Comparison of ENCODE assay signal across 17 mouse cellular contexts in genomic region chr5:129940281-129940680, GRCm38 (mm10). TPM values are rescaled to one million over a fixed set of nuclear protein-coding genes. Genes with fewer than 3 reads are reported as not detected.
DNase-seq lines count a peak whose midpoint lies in the region; ATAC-seq and TF ChIP-seq lines count a peak whose summit lies in the region.
"Had no signal": no experiment of that assay in that cellular context is flagged by ENCODE, and none has a peak within 500 bp of the region (broad histone marks: within the 10 kb centered on the region; RNA-seq: fewer than 3 reads in every experiment).

No protein-coding gene starts in this region.

- no peak for TF ChIP-seq POLR2A in myocyte (IDR thresholded peaks at IDR 0.05; ENCODE audit: insufficient read length, low read depth)

- intact Hi-C loops in left cerebral cortex, adult 2 months (cut with DNase I), result loop anchor here (5.0 kb wide), 1 partner anchor 33 kb away; the partner anchor contains the start of gene Nupr1l

- H3K79me2 ChIP-seq in myocyte (ENCODE audit: control insufficient read depth, insufficient read depth), result peaks cover 28% of the 10 kb centered on the region

- 54% methylated on average over 2 of the region's 2 CpGs for WGBS in embryonic facial prominence, embryonic 14.5 days
- 78% methylated on average over 2 of the region's 2 CpGs for WGBS in embryonic facial prominence, embryonic 10.5 days
- WGBS in lung, embryonic 16.5 days, result 45% methylated on average over 2 of the region's 2 CpGs

- H3K4me1 ChIP-seq in embryonic facial prominence, embryonic 14.5 days (ENCODE audit: control insufficient read depth, insufficient read depth, low read length), result peaks cover 6% of the 10 kb centered on the region; the same call in 1 of the 2 replicates
- H3K4me1 ChIP-seq in embryonic facial prominence, embryonic 10.5 days, result peaks cover 15% of the 10 kb centered on the region
- peaks cover 9% of the 10 kb centered on the region for H3K4me1 ChIP-seq in lung, embryonic 16.5 days (replicated peaks; ENCODE audit: control insufficient read depth, insufficient read depth, low read length)

- no peaks in the 10 kb centered on the region for H3K36me3 ChIP-seq in embryonic facial prominence, embryonic 14.5 days (ENCODE audit: control insufficient read depth, insufficient read depth, low read length)
- H3K36me3 ChIP-seq in embryonic facial prominence, embryonic 10.5 days (replicated peaks), result peaks cover 11% of the 10 kb centered on the region
- H3K36me3 ChIP-seq in lung, embryonic 16.5 days (ENCODE audit: control insufficient read depth, insufficient read depth, low read length), result peaks cover 3% of the 10 kb centered on the region; the same call in 1 of the 2 replicates
- H3K36me3 ChIP-seq in myocyte (ENCODE audit: control insufficient read depth, insufficient read depth), result no peaks in the 10 kb centered on the region

- H3K27me3 ChIP-seq in embryonic facial prominence, embryonic 14.5 days (replicated peaks; ENCODE audit: control insufficient read depth, insufficient read depth, low read length), result no peaks in the 10 kb centered on the region
- no peaks in the 10 kb centered on the region for H3K27me3 ChIP-seq in embryonic facial prominence, embryonic 10.5 days (replicated peaks; ENCODE audit: low read depth, poor library complexity, severe bottlenecking)
- H3K27me3 ChIP-seq in lung, embryonic 16.5 days (ENCODE audit: control insufficient read depth, insufficient read depth, low read depth, low read length), result no peaks in the 10 kb centered on the region
- H3K27me3 ChIP-seq in myocyte (ENCODE audit: control insufficient read depth, insufficient read depth, insufficient read length), result no peaks in the 10 kb centered on the region
- H3K27me3 ChIP-seq: limb, embryonic 12.5 days had no signal

- no peak for TF ChIP-seq CTCF in left cerebral cortex, adult 2 months (IDR thresholded peaks at IDR 0.05)

- H3K9ac ChIP-seq in embryonic facial prominence, embryonic 14.5 days (ENCODE audit: low read depth, low read length), result no peak overlapping the region
- H3K9ac ChIP-seq in lung, embryonic 16.5 days (ENCODE audit: low read length), result no peak overlapping the region
- H3K9ac ChIP-seq: limb, embryonic 12.5 days had no signal

- peak overlapping the region; percentile 63; the same call in 1 of the 2 replicates for H3K4me2 ChIP-seq in embryonic facial prominence, embryonic 14.5 days (ENCODE audit: low read depth, low read length)
- peak overlapping the region; percentile 67; the same call in 1 of the 2 replicates for H3K4me2 ChIP-seq in lung, embryonic 16.5 days (ENCODE audit: low read depth, low read length)
- peak overlapping the region; percentile 91 for H3K4me2 ChIP-seq in myocyte (ENCODE audit: low read depth)

- no peak overlapping the region for H3K27ac ChIP-seq in embryonic facial prominence, embryonic 14.5 days (replicated peaks; ENCODE audit: low read depth, low read length)
- H3K27ac ChIP-seq in embryonic facial prominence, embryonic 10.5 days (replicated peaks), result no peak overlapping the region
- H3K27ac ChIP-seq in lung, embryonic 16.5 days (ENCODE audit: low read length), result no peak overlapping the region
- no peak overlapping the region for H3K27ac ChIP-seq in left cerebral cortex, adult 2 months
- H3K27ac ChIP-seq: limb, embryonic 12.5 days had no signal

- H3K9me3 ChIP-seq in embryonic facial prominence, embryonic 14.5 days (ENCODE audit: control insufficient read depth, low read length), result no peaks in the 10 kb centered on the region
- no peaks in the 10 kb centered on the region for H3K9me3 ChIP-seq in embryonic facial prominence, embryonic 10.5 days
- no peaks in the 10 kb centered on the region for H3K9me3 ChIP-seq in lung, embryonic 16.5 days (ENCODE audit: control insufficient read depth, low read length)
- H3K9me3 ChIP-seq: limb, embryonic 12.5 days had no signal

- ATAC-seq in embryonic facial prominence, embryonic 14.5 days (ENCODE audit: low read depth), result no peak
- no peak for ATAC-seq in lung, embryonic 16.5 days (ENCODE audit: low read depth)

- no peak overlapping the region for H3ac ChIP-seq in myocyte (ENCODE audit: control insufficient read depth, insufficient read length)

- H3K4me3 ChIP-seq in embryonic facial prominence, embryonic 14.5 days (ENCODE audit: low read depth, low read length), result no peak overlapping the region
- no peak overlapping the region for H3K4me3 ChIP-seq in embryonic facial prominence, embryonic 10.5 days
- H3K4me3 ChIP-seq in lung, embryonic 16.5 days (ENCODE audit: low read length), result no peak overlapping the region
- peak overlapping the region; percentile 46 for H3K4me3 ChIP-seq in myocyte
- no peak overlapping the region for H3K4me3 ChIP-seq in left cerebral cortex, adult 2 months

- DNase-seq in embryonic facial prominence, embryonic 14.5 days (ENCODE audit: low spot score), result no peak
- DNase-seq in embryonic facial prominence, embryonic 10.5 days (ENCODE audit: low spot score), result no peak
- DNase-seq in lung, adult 18-20 months, result no peak
- peak; percentile 19 to 20 for DNase-seq in cerebellum, postnatal 10 days
- DNase-seq in left cerebral cortex, adult 2 months (ENCODE audit: extremely low spot score in 1 of 2, low spot score in 2 of 2), result no peak
- no peak for DNase-seq in adrenal gland, postnatal 4 days (ENCODE audit: low spot score in 2 of 2)
- DNase-seq: adrenal gland, postnatal 25 days; gastrocnemius, postnatal 25 days; heart, postnatal 4 days; kidney, adult 8-10 months; lung, postnatal 4 days; midbrain, embryonic 14.5 days; spleen, adult 18-20 months; thymus, postnatal 4 days had no signal

TF ChIP-seq in myocyte, 11 proteins besides CTCF, POLR2A, EP300 and RAD21:
- no peak for TF ChIP-seq REST (IDR thresholded peaks at IDR 0.05; ENCODE audit: insufficient read depth, insufficient read length)
- TF ChIP-seq TCF3 (IDR thresholded peaks at IDR 0.05; ENCODE audit: insufficient read length, low read depth), result no peak
- no peak for TF ChIP-seq SRF (IDR thresholded peaks at IDR 0.05; ENCODE audit: control insufficient read depth, insufficient read length, low read depth)
- TF ChIP-seq POLR2AphosphoS2 (IDR thresholded peaks at IDR 0.05; ENCODE audit: insufficient read length, low read depth), result no peak
- no peak for TF ChIP-seq MYOD1 (IDR thresholded peaks at IDR 0.05; ENCODE audit: control insufficient read depth in 1 of 3, insufficient read length in 2 of 3, low read depth in 2 of 3)
- TF ChIP-seq USF1 (IDR thresholded peaks at IDR 0.05; ENCODE audit: low read depth), result no peak
- no peak for TF ChIP-seq E2F4 (IDR thresholded peaks at IDR 0.05; ENCODE audit: insufficient read depth)
- TF ChIP-seq MAX (IDR thresholded peaks at IDR 0.05; ENCODE audit: low read depth), result no peak
- no peak for TF ChIP-seq TCF12 (IDR thresholded peaks at IDR 0.05; ENCODE audit: insufficient read depth, poor library complexity, severe bottlenecking)
- TF ChIP-seq MYOG (IDR thresholded peaks at IDR 0.05; ENCODE audit: control insufficient read depth in 1 of 3, insufficient read depth in 1 of 3, insufficient read length in 2 of 3, low read depth in 2 of 3), result no peak
- no peak for TF ChIP-seq CEBPB (IDR thresholded peaks at IDR 0.05; ENCODE audit: insufficient read depth, poor library complexity, severe bottlenecking)

RNA-seq across cellular contexts. Expression of gene Vkorc1l1, which starts 1.5 kb away (rescaled TPM):
- polyA plus RNA-seq in embryonic facial prominence, embryonic 14.5 days (2014; fragmentation: Nextera tagmentation; extraction: Ambion mirVana), result 24.8 and 25.4 TPM in 2 replicates
- 29.2 and 34.7 TPM in 2 replicates for polyA plus RNA-seq in embryonic facial prominence, embryonic 10.5 days (2016; fragmentation: Nextera tagmentation; extraction: Ambion mirVana)
- polyA plus RNA-seq in lung, embryonic 16.5 days (2015; fragmentation: Nextera tagmentation; extraction: Ambion mirVana), result 18.8 and 19.2 TPM in 2 replicates
- 13.2 TPM for polyA plus RNA-seq in myocyte (2012; fragmentation: generic; extraction: Trizol)
- total RNA-seq in left cerebral cortex, adult 2 months (2021), result 10 to 100 TPM; 43.9 to 48.6 TPM
- 10 to 100 TPM; 28.0 to 31.6 TPM for total RNA-seq in adrenal gland, postnatal 4 days (2021)

RNA-seq across cellular contexts. Expression of gene Nupr1l, which starts 31.9 kb away (rescaled TPM):
- polyA plus RNA-seq in embryonic facial prominence, embryonic 14.5 days (2014; fragmentation: Nextera tagmentation; extraction: Ambion mirVana), result 3.4 and 3.6 TPM in 2 replicates
- polyA plus RNA-seq in embryonic facial prominence, embryonic 10.5 days (2016; fragmentation: Nextera tagmentation; extraction: Ambion mirVana), result 3.5 and 3.7 TPM in 2 replicates
- polyA plus RNA-seq in lung, embryonic 16.5 days (2015; fragmentation: Nextera tagmentation; extraction: Ambion mirVana), result 2.6 and 3.1 TPM in 2 replicates
- 1.1 TPM for polyA plus RNA-seq in myocyte (2012; fragmentation: generic; extraction: Trizol)
- total RNA-seq in left cerebral cortex, adult 2 months (2021), result 1 to 10 TPM in 1 of 2 experiments, under 1 TPM in 1; 0.61 to 3.1 TPM
- total RNA-seq in adrenal gland, postnatal 4 days (2021), result 1 to 10 TPM; 4.8 to 5.5 TPM

RNA-seq across cellular contexts. Expression of gene Phkg1, which starts 41.9 kb away (rescaled TPM):
- polyA plus RNA-seq in embryonic facial prominence, embryonic 14.5 days (2014; fragmentation: Nextera tagmentation; extraction: Ambion mirVana), result 0.50 and 0.54 TPM in 2 replicates
- polyA plus RNA-seq in embryonic facial prominence, embryonic 10.5 days (2016; fragmentation: Nextera tagmentation; extraction: Ambion mirVana), result 0.11 and 0.19 TPM in 2 replicates
- polyA plus RNA-seq in lung, embryonic 16.5 days (2015; fragmentation: Nextera tagmentation; extraction: Ambion mirVana), result 0.39 and 0.43 TPM in 2 replicates
- 0.32 TPM for polyA plus RNA-seq in myocyte (2012; fragmentation: generic; extraction: Trizol)
- total RNA-seq in left cerebral cortex, adult 2 months (2021), result 10 to 100 TPM; 14.5 to 16.8 TPM
- 1 to 10 TPM; 3.7 to 4.2 TPM for total RNA-seq in adrenal gland, postnatal 4 days (2021)

RNA-seq across cellular contexts. Expression of gene Zbed5, which starts 44.8 kb away (rescaled TPM):
- polyA plus RNA-seq in embryonic facial prominence, embryonic 14.5 days (2014; fragmentation: Nextera tagmentation; extraction: Ambion mirVana), result 5.6 and 9.3 TPM in 2 replicates
- 7.4 and 7.7 TPM in 2 replicates for polyA plus RNA-seq in embryonic facial prominence, embryonic 10.5 days (2016; fragmentation: Nextera tagmentation; extraction: Ambion mirVana)
- polyA plus RNA-seq in lung, embryonic 16.5 days (2015; fragmentation: Nextera tagmentation; extraction: Ambion mirVana), result 4.3 and 4.4 TPM in 2 replicates
- 1.7 TPM for polyA plus RNA-seq in myocyte (2012; fragmentation: generic; extraction: Trizol)
- 1 to 10 TPM; 4.9 to 6.2 TPM for total RNA-seq in left cerebral cortex, adult 2 months (2021)
- 1 to 10 TPM; 2.9 to 3.1 TPM for total RNA-seq in adrenal gland, postnatal 4 days (2021)

RNA-seq across cellular contexts. Expression of gene Chchd2, which starts 53.0 kb away (rescaled TPM):
- 850 and 911 TPM in 2 replicates for polyA plus RNA-seq in embryonic facial prominence, embryonic 14.5 days (2014; fragmentation: Nextera tagmentation; extraction: Ambion mirVana)
- 1,193 and 1,199 TPM in 2 replicates for polyA plus RNA-seq in embryonic facial prominence, embryonic 10.5 days (2016; fragmentation: Nextera tagmentation; extraction: Ambion mirVana)
- 815 and 838 TPM in 2 replicates for polyA plus RNA-seq in lung, embryonic 16.5 days (2015; fragmentation: Nextera tagmentation; extraction: Ambion mirVana)
- 747 TPM for polyA plus RNA-seq in myocyte (2012; fragmentation: generic; extraction: Trizol)
- total RNA-seq in left cerebral cortex, adult 2 months (2021), result 100 to 1,000 TPM; 429 to 443 TPM
- 100 to 1,000 TPM; 579 to 625 TPM for total RNA-seq in adrenal gland, postnatal 4 days (2021)

Comparison
In these comparisons a context has a peak if more than half of its experiments do, and no peak if none do; other contexts are left out.
1. DNase-seq: peak in cerebellum, postnatal 10 days (2 of 2); none in embryonic facial prominence, embryonic 14.5 days (single experiment), embryonic facial prominence, embryonic 10.5 days (single experiment), lung, adult 18-20 months (0 of 2), left cerebral cortex, adult 2 months (0 of 2) and adrenal gland, postnatal 4 days (0 of 2).
2. Peak in every context shown above with its lines, with median percentiles within 50 percentile points of each other: H3K4me2 ChIP-seq.